Mouse (Mus musculus): Measurements from ENCODE around the gene Tsg101. TPM values are rescaled to one million over a fixed set of nuclear protein-coding genes. Genes with fewer than 3 reads are reported as not detected.
"Not testable (repeated sequence)": the region's sequence is repeated elsewhere in the genome, so short reads cannot be mapped to it uniquely, and the experiment has no call there.

Tsg101 gene
- 10 to 100 TPM; 59.6 to 66.3 TPM for total RNA-seq (2021)
- long read RNA-seq, experiment 1, transcript Tsg101-201 (10 exons, 1,949 nt): major isoform, 239 of 306 reads
- long read RNA-seq, experiment 1, partial matches to known transcripts: 0 of 306 reads
- long read RNA-seq, experiment 1, other reads (novel, unspliced or antisense): 67 of 306 reads
- long read RNA-seq, experiment 2, transcript Tsg101-201 (10 exons, 1,949 nt): major isoform, 181 of 218 reads
- long read RNA-seq, experiment 2, partial matches to known transcripts: 1 of 218 reads
- long read RNA-seq, experiment 2, other reads (novel, unspliced or antisense): 36 of 218 reads

- DNase-seq: peak; percentile 95 to 96
- intact Hi-C loops (cut with DNase I): loop anchor here (5.0 kb wide), 2 partner anchors 72 to 122 kb away; partner anchors contain the start of genes Gtf2h1 and Hps5
Measured at GRCm38 (mm10) chr7:46919551-46920176, at the start of gene Tsg101. Tsg101 (minus strand) TSS chr7:46919969.

- intact Hi-C loops (cut with DNase I): no loop called here
- no peak for DNase-seq
Measured at GRCm38 (mm10) chr7:46964070-46964469, 44.3 kb upstream of the Tsg101 start.

- intact Hi-C loops (cut with DNase I): loop anchor here (1.0 to 2.0 kb wide), 3 partner anchors 52 to 187 kb away; no protein-coding TSS in a partner anchor
Measured at GRCm38 (mm10) chr7:46962806-46963618, 43.2 kb upstream of the Tsg101 start.

GRCm38 (mm10) chr7:46962132-46962531 lies 42.4 kb upstream of the Tsg101 start:
- DNase-seq: peak in 1 of 2 experiments; percentile 36
- intact Hi-C loops (cut with DNase I): loop anchor here (2.0 kb wide), 1 partner anchor 119 kb away; no protein-coding TSS in a partner anchor

More at GRCm38 (mm10) chr7:46962806-46963618, 43.2 kb upstream of the Tsg101 start:
- peak; percentile 63 to 76 for DNase-seq

- intact Hi-C loops (cut with DNase I): no loop called here
- no peak for DNase-seq
Measured at GRCm38 (mm10) chr7:46960991-46961390, 41.2 kb upstream of the Tsg101 start.

GRCm38 (mm10) chr7:46958853-46959252 lies 39.1 kb upstream of the Tsg101 start:
- intact Hi-C loops (cut with DNase I): no loop called here
- DNase-seq: no peak

- intact Hi-C loops (cut with DNase I): no loop called here
- DNase-seq: peak; percentile 94 to 95
Measured at GRCm38 (mm10) chr7:46957831-46958691, 38.3 kb upstream of the Tsg101 start, which contains the start of gene Uevld. Uevld (minus strand) TSS chr7:46958527.

GRCm38 (mm10) chr7:46935847-46936246 lies 16.1 kb upstream of the Tsg101 start:
- peak in 1 of 2 experiments; percentile 26 for DNase-seq
- intact Hi-C loops (cut with DNase I): loop anchor here (5.0 kb wide), 1 partner anchor 216 kb away; no protein-coding TSS in a partner anchor

- no peak for DNase-seq
- intact Hi-C loops (cut with DNase I): loop anchor here (5.0 kb wide), 1 partner anchor 218 kb away; no protein-coding TSS in a partner anchor
Measured at GRCm38 (mm10) chr7:46934788-46935187, 15.0 kb upstream of the Tsg101 start.

GRCm38 (mm10) chr7:46931370-46931769 lies 11.6 kb upstream of the Tsg101 start:
- no peak for DNase-seq
- intact Hi-C loops (cut with DNase I): no loop called here

GRCm38 (mm10) chr7:46928291-46928690 lies 8.5 kb upstream of the Tsg101 start:
- DNase-seq: no peak
- intact Hi-C loops (cut with DNase I): no loop called here

- intact Hi-C loops (cut with DNase I): no loop called here
- DNase-seq: no peak
Measured at GRCm38 (mm10) chr7:46922075-46922474, 2.3 kb upstream of the Tsg101 start.

- intact Hi-C loops (cut with DNase I): loop anchor here (5.0 kb wide), 2 partner anchors 72 to 122 kb away; partner anchors contain the start of genes Gtf2h1 and Hps5
- no peak for DNase-seq
Measured at GRCm38 (mm10) chr7:46918678-46919371, 944 bp downstream of the Tsg101 start.

- intact Hi-C loops (cut with DNase I): loop anchor here (5.0 kb wide), 2 partner anchors 69 to 119 kb away; partner anchors contain the start of genes Gtf2h1 and Hps5
- no peak for DNase-seq
Measured at GRCm38 (mm10) chr7:46916376-46916775, 3.4 kb downstream of the Tsg101 start.

- DNase-seq: no peak
- intact Hi-C loops (cut with DNase I): no loop called here
Measured at GRCm38 (mm10) chr7:46911250-46911649, 8.5 kb downstream of the Tsg101 start.

GRCm38 (mm10) chr7:46899343-46899742 lies 20.4 kb downstream of the Tsg101 start:
- intact Hi-C loops (cut with DNase I): loop anchor here (5.0 kb wide), 1 partner anchor 47 kb away; no protein-coding TSS in a partner anchor
- DNase-seq: no peak

GRCm38 (mm10) chr7:46895511-46895910 lies 24.3 kb downstream of the Tsg101 start:
- DNase-seq: no peak
- intact Hi-C loops (cut with DNase I): loop anchor here (5.0 kb wide), 1 partner anchor 43 kb away; no protein-coding TSS in a partner anchor

- intact Hi-C loops (cut with DNase I): no loop called here
- no peak for DNase-seq
Measured at GRCm38 (mm10) chr7:46883304-46883703, 36.5 kb downstream of the Tsg101 start.

- DNase-seq; intact Hi-C loops (cut with DNase I): not testable (repeated sequence)
Measured at GRCm38 (mm10) chr7:46881941-46882340, 37.8 kb downstream of the Tsg101 start.

All from heart, postnatal 14 days (tissue).